Mouse (Mus musculus): ENCODE data around the gene Mtmr12. TPM values are rescaled to one million over a fixed set of nuclear protein-coding genes. Genes with fewer than 3 reads are reported as not detected.
A peak's percentile ranks its signal among the peaks of the same experiment; 100 is the strongest.
"Not testable (repeated sequence)": the region's sequence is repeated elsewhere in the genome, so short reads cannot be mapped to it uniquely, and the experiment has no call there.

The Mtmr12 gene
- total and polyA plus RNA-seq, 2 experiments from 2014 or later: 5.5 to 13.1 TPM

- Histone ChIP-seq H3K27me3 (ENCODE audit: insufficient read depth, low read length) (no peaks in the 10 kb centered on the region), H3K4me2 (ENCODE audit: low read depth) (no peak overlapping the region), H3K9ac (no peak overlapping the region), H3K9me3 (ENCODE audit: low read length) (no peaks in the 10 kb centered on the region), H3K4me3 (ENCODE audit: low read depth, low read length) (no peak overlapping the region), H3K4me1 (ENCODE audit: insufficient read depth) (no peaks in the 10 kb centered on the region), H3K36me3 (ENCODE audit: insufficient read depth) (no peaks in the 10 kb centered on the region; the same call in 1 of the 2 replicates), H3K27ac (ENCODE audit: low read depth, low read length) (no peak overlapping the region)
- ATAC-seq (no peak), DNase-seq (no peak)
- no peak for TF ChIP-seq CTCF (IDR thresholded peaks at IDR 0.05; ENCODE audit: low read depth)
- WGBS: 67% methylated on average over 6 of the region's 6 CpGs
These were observed 8.9 kb upstream of the Mtmr12 start for GRCm38 (mm10) chr15:12195966-12196365.

GRCm38 (mm10) chr15:12196410-12197191, 8.2 kb upstream of the Mtmr12 start:
- Histone ChIP-seq H3K4me1 (ENCODE audit: insufficient read depth) (no peaks in the 10 kb centered on the region), H3K9ac (no peak overlapping the region), H3K27ac (ENCODE audit: low read depth, low read length) (no peak overlapping the region), H3K4me3 (ENCODE audit: low read depth, low read length) (no peak overlapping the region), H3K36me3 (ENCODE audit: insufficient read depth) (no peaks in the 10 kb centered on the region; the same call in 1 of the 2 replicates), H3K27me3 (ENCODE audit: insufficient read depth, low read length) (no peaks in the 10 kb centered on the region), H3K4me2 (ENCODE audit: low read depth) (no peak overlapping the region), H3K9me3 (ENCODE audit: low read length) (no peaks in the 10 kb centered on the region)
- 38% methylated on average over 22 of the region's 22 CpGs for WGBS
- TF ChIP-seq CTCF (IDR thresholded peaks at IDR 0.05; ENCODE audit: low read depth): peak; percentile 53
- DNase-seq: peak; percentile 54
- peak; percentile 55; the same call in 1 of the 2 replicates for ATAC-seq

GRCm38 (mm10) chr15:12197361-12197760, 7.5 kb upstream of the Mtmr12 start:
- Histone ChIP-seq H3K4me3 (ENCODE audit: low read depth, low read length) (no peak overlapping the region), H3K9me3 (ENCODE audit: low read length) (no peaks in the 10 kb centered on the region), H3K9ac (no peak overlapping the region), H3K4me2 (ENCODE audit: low read depth) (no peak overlapping the region), H3K27me3 (ENCODE audit: insufficient read depth, low read length) (no peaks in the 10 kb centered on the region), H3K4me1 (ENCODE audit: insufficient read depth) (no peaks in the 10 kb centered on the region), H3K27ac (ENCODE audit: low read depth, low read length) (no peak overlapping the region), H3K36me3 (ENCODE audit: insufficient read depth) (no peaks in the 10 kb centered on the region; the same call in 1 of the 2 replicates)
- ATAC-seq (no peak), DNase-seq (no peak)
- WGBS: 85% methylated on average over 6 of the region's 6 CpGs
- no peak for TF ChIP-seq CTCF (IDR thresholded peaks at IDR 0.05; ENCODE audit: low read depth)

GRCm38 (mm10) chr15:12200021-12200420, 4.8 kb upstream of the Mtmr12 start:
- H3K9me3 ChIP-seq (ENCODE audit: low read length): no peaks in the 10 kb centered on the region
- H3K27ac ChIP-seq (ENCODE audit: low read depth, low read length): no peak overlapping the region
- no peak overlapping the region for H3K4me3 ChIP-seq (ENCODE audit: low read depth, low read length)
- H3K4me2 ChIP-seq (ENCODE audit: low read depth): no peak overlapping the region
- no peak overlapping the region for H3K9ac ChIP-seq
- H3K27me3 ChIP-seq (ENCODE audit: insufficient read depth, low read length): no peaks in the 10 kb centered on the region
- no peak for DNase-seq
- H3K4me1 ChIP-seq (ENCODE audit: insufficient read depth): no peaks in the 10 kb centered on the region
- no peak for ATAC-seq
- H3K36me3 ChIP-seq (ENCODE audit: insufficient read depth): no peaks in the 10 kb centered on the region; the same call in 1 of the 2 replicates
- WGBS: 98% methylated on average over 7 of the region's 7 CpGs
- no peak for TF ChIP-seq CTCF (IDR thresholded peaks at IDR 0.05; ENCODE audit: low read depth)

GRCm38 (mm10) chr15:12201856-12202255, 3.0 kb upstream of the Mtmr12 start:
- no peaks in the 10 kb centered on the region for H3K36me3 ChIP-seq (ENCODE audit: insufficient read depth)

GRCm38 (mm10) chr15:12202456-12202855, 2.4 kb upstream of the Mtmr12 start:
- H3K36me3 ChIP-seq (ENCODE audit: insufficient read depth): no peaks in the 10 kb centered on the region
- H3K4me1 ChIP-seq (ENCODE audit: insufficient read depth): peaks cover 11% of the 10 kb centered on the region; the same call in 1 of the 2 replicates
- no peak overlapping the region for H3K4me2 ChIP-seq (ENCODE audit: low read depth)
- no peaks in the 10 kb centered on the region for H3K9me3 ChIP-seq (ENCODE audit: low read length)
- WGBS: 80% methylated on average over 3 of the region's 3 CpGs
- ATAC-seq (no peak), DNase-seq (no peak)
- H3K9ac ChIP-seq: no peak overlapping the region
- H3K4me3 ChIP-seq (ENCODE audit: low read depth, low read length): no peak overlapping the region
- no peak overlapping the region for H3K27ac ChIP-seq (ENCODE audit: low read depth, low read length)
- no peak for TF ChIP-seq CTCF (IDR thresholded peaks at IDR 0.05; ENCODE audit: low read depth)
- no peaks in the 10 kb centered on the region for H3K27me3 ChIP-seq (ENCODE audit: insufficient read depth, low read length)

More at GRCm38 (mm10) chr15:12201856-12202255, 3.0 kb upstream of the Mtmr12 start:
- H3K27me3 ChIP-seq (ENCODE audit: insufficient read depth, low read length): no peaks in the 10 kb centered on the region
- no peak overlapping the region for H3K27ac ChIP-seq (ENCODE audit: low read depth, low read length)
- no peak overlapping the region for H3K9ac ChIP-seq
- no peak overlapping the region for H3K4me2 ChIP-seq (ENCODE audit: low read depth)
- H3K4me3 ChIP-seq (ENCODE audit: low read depth, low read length): no peak overlapping the region
- ATAC-seq (no peak), DNase-seq (no peak)
- no peak for TF ChIP-seq CTCF (IDR thresholded peaks at IDR 0.05; ENCODE audit: low read depth)
- peaks cover 9% of the 10 kb centered on the region; the same call in 1 of the 2 replicates for H3K4me1 ChIP-seq (ENCODE audit: insufficient read depth)
- H3K9me3 ChIP-seq (ENCODE audit: low read length): no peaks in the 10 kb centered on the region

GRCm38 (mm10) chr15:12203008-12203407, 1.8 kb upstream of the Mtmr12 start:
- ATAC-seq; H3K9ac ChIP-seq; H3K9me3 ChIP-seq (ENCODE audit: low read length); H3K36me3 ChIP-seq (ENCODE audit: insufficient read depth); H3K27ac ChIP-seq (ENCODE audit: low read depth, low read length); H3K4me3 ChIP-seq (ENCODE audit: low read depth, low read length); H3K27me3 ChIP-seq (ENCODE audit: insufficient read depth, low read length); DNase-seq; H3K4me2 ChIP-seq (ENCODE audit: low read depth): not testable (repeated sequence)
- H3K4me1 ChIP-seq (ENCODE audit: insufficient read depth): peaks cover 11% of the 10 kb centered on the region; the same call in 1 of the 2 replicates
- WGBS: 96% methylated on average over 5 of the region's 5 CpGs
